Mouse (Mus musculus) heart, embryonic 14.5 days (tissue): ENCODE measurements at regions not wholly inside any gene's neighbourhood (a gene's known extent, or its start where the extent isn't known, plus 50 kb on each side); places are given as distances from the start of the nearest gene placed in this dataset.

Experiments
- ATAC-seq: fragments of 200-750 bp; cut with Nextera tagmentation; 2 replicates; pipeline ENCODE4 v1.8.0; 2017; ENCODE audit warnings: low read depth, moderate TSS enrichment; ENCODE audit not compliant: insufficient number of reproducible peaks, insufficient read depth, low FRiP score
- H3K27ac ChIP-seq, 2 experiments: fragments of 200-500 bp in 1 of 2; fragments of 300-500 bp in 1 of 2; sonication (generic) in 1 of 2; replicated peaks in 1 of 2; 2 replicates each; pipeline ENCODE4 v1.5.1; 2012 to 2014; ENCODE audit warnings: low read depth in 2 of 2, low read length in 2 of 2, control low read depth in 1 of 2, mild to moderate bottlenecking in 1 of 2, mixed read lengths in 1 of 2; ENCODE audit not compliant: control insufficient read depth in 1 of 2, insufficient read depth in 1 of 2
- H3K27me3 ChIP-seq: fragments of 300-500 bp; sonication (generic); 2 replicates; pipeline ENCODE4 v1.6.1; 2014; ENCODE audit warnings: mild to moderate bottlenecking, low read length, control low read depth; ENCODE audit not compliant: control insufficient read depth, insufficient read depth
- H3K36me3 ChIP-seq: fragments of 300-500 bp; sonication (generic); 2 replicates; pipeline ENCODE4 v1.6.1; 2014; ENCODE audit warnings: mild to moderate bottlenecking, control low read depth, low read length, mixed read lengths; ENCODE audit not compliant: control insufficient read depth, insufficient read depth
- H3K4me1 ChIP-seq, 2 experiments: fragments of 200-500 bp in 1 of 2; fragments of 300-500 bp in 1 of 2; sonication (generic) in 1 of 2; 2 replicates each; pipeline ENCODE4 v1.6.1; 2012 to 2014; ENCODE audit warnings: low read length in 2 of 2, control low read depth in 1 of 2, mixed read lengths in 1 of 2; ENCODE audit not compliant: control insufficient read depth in 2 of 2, insufficient read depth in 2 of 2
- H3K4me2 ChIP-seq: fragments of 300-500 bp; sonication (generic); 2 replicates; pipeline ENCODE4 v1.6.1; 2014; ENCODE audit warnings: mild to moderate bottlenecking, low read length
- H3K4me3 ChIP-seq, 2 experiments: fragments of 200-500 bp in 1 of 2; fragments of 300-500 bp in 1 of 2; sonication (generic) in 1 of 2; 2 replicates each; pipeline ENCODE4 v1.5.1; 2012 to 2014; ENCODE audit warnings: low read length in 2 of 2, mild to moderate bottlenecking in 2 of 2, control low read depth in 1 of 2, low read depth in 1 of 2, moderate library complexity in 1 of 2; ENCODE audit not compliant: control insufficient read depth in 1 of 2, insufficient read depth in 1 of 2
- H3K9ac ChIP-seq: fragments of 300-500 bp; sonication (generic); 2 replicates; pipeline ENCODE4 v1.6.1; 2014; ENCODE audit warnings: mild to moderate bottlenecking, low read length
- H3K9me3 ChIP-seq: fragments of 300-500 bp; sonication (generic); 2 replicates; pipeline ENCODE4 v1.6.1; 2016; ENCODE audit warnings: low read length, control low read depth; ENCODE audit not compliant: control insufficient read depth
- WGBS: fragments of 180-500 bp; shearing (Covaris S2); extraction: QIAGEN DNeasy Blood & Tissue Kit; methylation state at CpG from one replicate; pipeline ENCODE4 v1.1.7; 2014; 5-methylcytosine and 5-hydroxymethylcytosine counted together

DNA sequence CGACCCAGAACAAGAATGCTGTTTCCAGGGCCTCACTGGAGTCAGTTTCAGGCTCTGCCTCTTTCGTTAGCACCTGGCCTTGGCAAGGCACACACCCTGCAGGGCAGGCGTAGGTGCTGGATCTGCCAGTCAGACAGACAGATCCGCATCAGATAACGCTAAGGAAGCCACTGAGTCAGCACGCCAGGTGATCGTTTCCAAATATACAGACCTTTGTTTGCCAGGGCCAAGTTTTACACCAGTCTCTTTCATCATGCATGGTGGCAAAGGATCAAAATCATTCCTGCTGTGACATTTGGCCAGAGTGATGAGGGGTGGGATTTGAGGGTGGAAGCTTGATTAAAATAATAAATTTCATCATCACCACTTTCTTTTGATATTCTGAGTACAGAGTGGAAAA lies 411.0 kb downstream of the Ofcc1 start:
- H3K4me3 ChIP-seq, result no peak overlapping the region
- H3K27me3 ChIP-seq, result no peaks in the 10 kb centered on the region
- no peaks in the 10 kb centered on the region for H3K9me3 ChIP-seq
- peaks cover 3 to 4% of the 10 kb centered on the region in 2 experiments; a peak in 2 of 4 replicates for H3K4me1 ChIP-seq
- WGBS, result 57% methylated on average over 7 of the region's 7 CpGs
- H3K9ac ChIP-seq, result no peak overlapping the region
- H3K4me2 ChIP-seq, result no peak overlapping the region
- no peak overlapping the region for H3K27ac ChIP-seq
- no peaks in the 10 kb centered on the region for H3K36me3 ChIP-seq
- no peak for ATAC-seq

GRCm38 (mm10) chr13:39935216-39935615 lies 426.0 kb downstream of the Ofcc1 start:
- Histone ChIP-seq H3K4me1 (no peaks in the 10 kb centered on the region), H3K9me3 (no peaks in the 10 kb centered on the region), H3K9ac (no peak overlapping the region), H3K4me3 (no peak overlapping the region), H3K27ac (no peak overlapping the region), H3K36me3 (no peaks in the 10 kb centered on the region), H3K4me2 (no peak overlapping the region), H3K27me3 (no peaks in the 10 kb centered on the region)
- ATAC-seq, result no peak
- WGBS, result 66% methylated on average over 2 of the region's 2 CpGs

- ATAC-seq, result no peak
- 69% methylated on average over 3 of the region's 3 CpGs for WGBS
- no peak overlapping the region for H3K9ac ChIP-seq
- no peak overlapping the region for H3K27ac ChIP-seq
- no peak overlapping the region for H3K4me2 ChIP-seq
- H3K27me3 ChIP-seq, result no peaks in the 10 kb centered on the region
- no peaks in the 10 kb centered on the region for H3K9me3 ChIP-seq
- H3K4me1 ChIP-seq, result no peaks in the 10 kb centered on the region
- no peak overlapping the region for H3K4me3 ChIP-seq
- H3K36me3 ChIP-seq, result no peaks in the 10 kb centered on the region
Observed at GRCm38 (mm10) chr13:39931487-39931886, 429.8 kb downstream of the Ofcc1 start.

GRCm38 (mm10) chr13:39928573-39928972 lies 432.7 kb downstream of the Ofcc1 start:
- Histone ChIP-seq H3K4me1 (no peaks in the 10 kb centered on the region), H3K36me3 (no peaks in the 10 kb centered on the region), H3K27me3 (no peaks in the 10 kb centered on the region), H3K27ac (no peak overlapping the region), H3K4me2 (no peak overlapping the region), H3K9me3 (no peaks in the 10 kb centered on the region), H3K9ac (no peak overlapping the region), H3K4me3 (no peak overlapping the region)
- no peak for ATAC-seq
- WGBS, result 86% methylated on average over 7 of the region's 7 CpGs

GRCm38 (mm10) chr13:39924366-39924765 lies 436.9 kb downstream of the Ofcc1 start:
- H3K36me3 ChIP-seq, result no peaks in the 10 kb centered on the region
- peaks cover 0 to 3% of the 10 kb centered on the region in 2 experiments; a peak in 1 of 4 replicates for H3K4me1 ChIP-seq
- no peak overlapping the region for H3K27ac ChIP-seq
- no peak overlapping the region for H3K4me2 ChIP-seq
- H3K27me3 ChIP-seq, result no peaks in the 10 kb centered on the region
- H3K4me3 ChIP-seq, result no peak overlapping the region
- no peak overlapping the region for H3K9ac ChIP-seq
- WGBS, result 83% methylated on average over 4 of the region's 4 CpGs
- no peaks in the 10 kb centered on the region for H3K9me3 ChIP-seq
- no peak for ATAC-seq

GRCm38 (mm10) chr13:39923113-39923512 lies 438.1 kb downstream of the Ofcc1 start:
- H3K9ac ChIP-seq, result no peak overlapping the region
- no peaks in the 10 kb centered on the region for H3K9me3 ChIP-seq
- no peak overlapping the region for H3K4me2 ChIP-seq
- ATAC-seq, result no peak
- no peaks in the 10 kb centered on the region for H3K27me3 ChIP-seq
- peaks cover 0 to 3% of the 10 kb centered on the region in 2 experiments; a peak in 1 of 4 replicates for H3K4me1 ChIP-seq
- H3K4me3 ChIP-seq, result no peak overlapping the region
- H3K27ac ChIP-seq, result peak overlapping the region in 1 of 2 experiments; percentile 34; a peak in 1 of 4 replicates
- no peaks in the 10 kb centered on the region for H3K36me3 ChIP-seq
- 54% methylated on average over 9 of the region's 9 CpGs for WGBS

DNA sequence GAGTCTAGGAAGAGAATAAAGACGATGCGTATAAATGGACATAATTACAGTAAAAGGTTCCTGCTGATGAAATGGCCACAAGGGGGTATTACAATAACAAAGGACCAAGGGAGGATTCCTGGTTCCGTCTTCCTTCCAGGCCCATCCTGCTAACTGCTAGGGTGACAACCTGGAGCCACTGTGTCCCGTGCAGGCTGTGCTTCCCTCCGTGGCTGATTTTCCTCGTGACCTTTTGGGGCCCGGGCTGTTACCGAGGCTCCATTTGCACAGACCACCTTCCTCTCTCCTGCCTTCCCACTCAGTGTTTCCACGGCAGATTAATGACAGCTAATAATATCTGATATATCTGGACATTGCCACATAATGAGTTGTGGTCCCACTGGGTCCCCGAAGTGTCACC lies 453.5 kb downstream of the Ofcc1 start:
- H3K27ac ChIP-seq, result no peak overlapping the region

GRCm38 (mm10) chr13:39904264-39904663 lies 457.0 kb downstream of the Ofcc1 start:
- Histone ChIP-seq H3K4me2 (no peak overlapping the region), H3K36me3 (no peaks in the 10 kb centered on the region), H3K4me3 (no peak overlapping the region), H3K9me3 (no peaks in the 10 kb centered on the region), H3K9ac (no peak overlapping the region), H3K27ac (no peak overlapping the region), H3K4me1 (peaks cover 0 to 2% of the 10 kb centered on the region in 2 experiments; a peak in 1 of 4 replicates), H3K27me3 (no peaks in the 10 kb centered on the region)
- 58% methylated on average over 8 of the region's 8 CpGs for WGBS
- no peak for ATAC-seq

More for the DNA sequence above, 453.5 kb downstream of the Ofcc1 start:
- Histone ChIP-seq H3K4me2 (no peak overlapping the region), H3K4me3 (no peak overlapping the region), H3K36me3 (no peaks in the 10 kb centered on the region), H3K27me3 (no peaks in the 10 kb centered on the region), H3K9me3 (no peaks in the 10 kb centered on the region), H3K9ac (no peak overlapping the region), H3K4me1 (peaks cover 0 to 2% of the 10 kb centered on the region in 2 experiments; a peak in 1 of 4 replicates)
- 68% methylated on average over 10 of the region's 10 CpGs for WGBS
- ATAC-seq, result no peak
